Mouse (Mus musculus) kidney, postnatal 4 days (tissue): ENCODE data around the gene Tff2.

Experiments
- DNase-seq, 2 experiments: peaks; one replicate each; pipeline ENCODE4 v3.0.0; 2021; ENCODE audit warnings: mixed read lengths in 2 of 2

Tff2 gene

GRCm38 (mm10) chr17:31134913-31135312, 9.2 kb downstream of the Tff2 start:
- no peak for DNase-seq

- no peak for DNase-seq
Measured at GRCm38 (mm10) chr17:31133776-31134175, 10.3 kb downstream of the Tff2 start.

- DNase-seq = no peak
Measured at GRCm38 (mm10) chr17:31131269-31131821, 12.7 kb downstream of the Tff2 start.

- DNase-seq = no peak
Measured at GRCm38 (mm10) chr17:31129452-31129851, 14.6 kb downstream of the Tff2 start, which contains the start of gene Tff3. Gene Tff3, minus strand, starts transcription at chr17:31129646.

GRCm38 (mm10) chr17:31128708-31129318, 15.3 kb downstream of the Tff2 start:
- DNase-seq = no peak

- DNase-seq = no peak
Measured at GRCm38 (mm10) chr17:31125548-31126266, 18.4 kb downstream of the Tff2 start.

GRCm38 (mm10) chr17:31121975-31122374, 22.1 kb downstream of the Tff2 start:
- peak; percentile 71 to 73 for DNase-seq

GRCm38 (mm10) chr17:31119429-31119828, 24.7 kb downstream of the Tff2 start:
- DNase-seq = peak; percentile 88 to 89

- no peak for DNase-seq
Measured at GRCm38 (mm10) chr17:31117946-31118345, 26.1 kb downstream of the Tff2 start.

GRCm38 (mm10) chr17:31116063-31116462, 28.0 kb downstream of the Tff2 start:
- no peak for DNase-seq

- DNase-seq = no peak
Measured at GRCm38 (mm10) chr17:31113191-31113856, 30.8 kb downstream of the Tff2 start.

- DNase-seq = no peak
Measured at GRCm38 (mm10) chr17:31108388-31108787, 35.7 kb downstream of the Tff2 start.

- no peak for DNase-seq
Measured at GRCm38 (mm10) chr17:31103823-31104222, 40.3 kb downstream of the Tff2 start.

GRCm38 (mm10) chr17:31103007-31103570, 41.0 kb downstream of the Tff2 start:
- DNase-seq = no peak

- no peak for DNase-seq
Measured at GRCm38 (mm10) chr17:31098788-31099187, 45.3 kb downstream of the Tff2 start.

GRCm38 (mm10) chr17:31096893-31097292, 47.2 kb downstream of the Tff2 start:
- DNase-seq = no peak

GRCm38 (mm10) chr17:31095570-31095969, 48.5 kb downstream of the Tff2 start:
- no peak for DNase-seq

- DNase-seq = no peak
Measured at GRCm38 (mm10) chr17:31094781-31095180, 49.3 kb downstream of the Tff2 start.
